Mouse (Mus musculus) heart, postnatal 14 days (tissue): ENCODE measurements around the gene Syncrip. TPM values are rescaled to one million over a fixed set of nuclear protein-coding genes. Genes with fewer than 3 reads are reported as not detected.

Experiments
- total RNA-seq, 2 experiments: library from RNA; stranded (reverse); gene quantifications; 2 replicates each; pipeline ENCODE4 v1.2.3; 2021

The Syncrip gene
- total RNA-seq, 2 experiments from 2014 or later, result 61.2 to 62.1 TPM

Other genes starting within 250 kb of the Syncrip start
- 10 to 100 TPM; 15.1 to 15.5 TPM for gene Nt5e, start 155.4 kb downstream of the Syncrip start, total RNA-seq
- 10 to 100 TPM; 27.1 to 29.1 TPM for gene Snx14, start 43.6 kb downstream of the Syncrip start, total RNA-seq
- gene Gm20537, start 26.0 kb downstream of the Syncrip start, total RNA-seq, result 1 to 10 TPM; 1.2 to 2.0 TPM
- gene Zfp949, start 65.4 kb upstream of the Syncrip start, total RNA-seq, result 1 to 10 TPM; 6.9 to 7.8 TPM
- gene Trim43a, start 98.3 kb upstream of the Syncrip start, total RNA-seq, result under 1 TPM; 0.17 to 0.22 TPM
- gene Mthfsl, start 237.7 kb upstream of the Syncrip start, total RNA-seq, result 10 to 100 TPM; 15.5 to 16.0 TPM
- 1 to 10 TPM in 1 of 2 experiments, not detected in 1; 1.0 TPM for gene Bcl2a1d, start 249.3 kb upstream of the Syncrip start, total RNA-seq